20 mouse cellular contexts compared by ENCODE assay signal in genomic region chr5:28873600-28874265, GRCm38 (mm10).
DNase-seq lines count a peak whose midpoint lies in the region; ATAC-seq lines count a peak whose summit lies in the region.
"Had no signal": no experiment of that assay in that cellular context is flagged by ENCODE, and none has a peak within 500 bp of the region (broad histone marks: within the 10 kb centered on the region; RNA-seq: fewer than 3 reads in every experiment).

No protein-coding gene starts in this region.

- no peak for DNase-seq in cerebellum, adult 11 months
- DNase-seq in frontal cortex, postnatal 14 days (ENCODE audit: low spot score in 2 of 2) = no peak
- DNase-seq in right cerebral cortex, adult 18-20 months = peak; percentile 19
- DNase-seq in right cerebral cortex, postnatal 36 days (ENCODE audit: low spot score in 2 of 2) = no peak
- no peak for DNase-seq in neural tube, embryonic 10.5 days (ENCODE audit: extremely low spot score, low spot score)
- DNase-seq: adrenal gland, adult 2 months; adrenal gland, postnatal 10 days; adrenal gland, postnatal 25 days; B cell, adult 2 months; cerebellum, adult 11-12 months; cerebellum, adult 2 months; cerebellum, adult 9-10 months; cerebellum, postnatal 10 days; cerebellum, postnatal 25 days; forebrain, postnatal 0 days had no signal

- 0 out of 2 replicates have a peak, but pooled peaks have one; percentile 31 for ATAC-seq in cerebellum, adult (ENCODE audit: insufficient number of reproducible peaks, low FRiP score, low TSS enrichment)
- ATAC-seq in frontal cortex, adult (ENCODE audit: low TSS enrichment) = peak; percentile 96
- ATAC-seq: CD4-positive, CD25-positive, alpha-beta regulatory T cell, adult 4 months; forebrain, embryonic 13.5 days; forebrain, embryonic 15.5 days; forebrain, postnatal 0 days had no signal
